Mouse (Mus musculus) lung, adult 18-20 months (tissue): ENCODE results near the gene Nxpe3.

Experiments
- DNase-seq, 2 experiments: peaks; one replicate each; pipeline ENCODE4 v3.0.0; 2022; ENCODE audit warnings: mixed read lengths in 2 of 2

Gene Nxpe3

DNA sequence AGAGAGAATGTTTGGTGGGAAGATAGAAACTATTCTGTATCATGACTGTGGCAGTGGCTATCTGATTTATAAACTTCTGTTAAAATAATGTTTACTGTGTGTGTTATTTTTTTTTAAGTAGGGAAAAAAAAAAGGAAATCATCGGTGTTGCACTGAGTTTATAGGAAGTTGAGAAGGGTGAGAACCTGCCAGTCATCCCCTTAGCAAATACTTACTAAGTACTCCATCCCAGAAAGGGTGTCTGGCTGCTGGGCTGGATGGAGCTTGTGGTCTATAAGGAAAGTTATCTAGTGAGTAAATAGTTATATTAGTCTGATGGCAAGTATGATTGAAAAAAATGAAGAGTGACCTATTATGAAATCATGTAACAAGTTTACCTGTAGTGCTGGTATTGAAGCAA lies 93.5 kb downstream of the Nxpe3 start:
- no peak for DNase-seq

DNA sequence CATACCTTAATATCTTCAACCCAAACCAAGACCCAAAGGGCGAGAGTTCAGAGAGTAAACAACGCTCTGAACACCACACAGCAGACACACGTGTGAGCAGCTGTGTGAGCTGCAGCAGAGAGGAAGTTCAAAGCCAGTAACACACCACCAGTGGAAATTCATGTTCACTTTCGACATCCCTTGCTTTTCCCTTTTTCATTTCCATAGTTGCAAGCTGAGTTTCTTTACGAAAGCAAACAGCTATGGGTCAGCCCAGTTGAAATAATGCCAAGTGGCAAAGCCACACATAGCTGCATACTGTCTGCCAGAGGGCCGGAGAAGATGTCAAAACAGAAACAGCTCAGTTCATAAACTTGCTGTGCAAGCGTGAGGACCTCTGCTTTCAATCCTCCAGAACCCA lies 96.2 kb downstream of the Nxpe3 start:
- peak; percentile 50 for DNase-seq

DNA sequence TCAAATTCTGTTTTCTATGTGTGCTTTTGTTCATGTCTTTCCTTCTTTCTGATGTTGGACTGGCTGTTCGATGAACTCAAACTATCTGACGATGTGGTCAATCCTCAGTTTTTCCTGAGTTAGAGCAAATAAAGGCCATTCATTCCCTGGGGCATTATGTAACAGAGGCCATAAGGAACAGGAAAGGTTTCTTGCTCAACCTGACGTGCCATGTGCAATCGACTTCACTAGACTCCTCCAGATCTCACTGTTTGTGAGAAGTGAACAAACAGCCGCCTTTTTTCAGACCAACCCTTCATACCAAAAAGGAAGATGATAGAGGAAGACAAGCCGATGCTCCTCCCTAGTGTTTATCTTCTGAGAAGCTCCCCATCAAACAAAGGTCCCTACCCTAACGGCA lies 104.8 kb downstream of the Nxpe3 start:
- DNase-seq: no peak
